Mouse (Mus musculus) liver, embryonic 14.5 days (tissue): ENCODE results near the gene Tmem108. TPM values are rescaled to one million over a fixed set of nuclear protein-coding genes. Genes with fewer than 3 reads are reported as not detected.

Source experiments
- ATAC-seq: fragments of 200-750 bp; cut with Nextera tagmentation; 2 replicates; pipeline ENCODE4 v1.8.0; 2017; ENCODE audit warnings: moderate number of reproducible peaks, mild to moderate bottlenecking, moderate library complexity; ENCODE audit not compliant: insufficient read depth
- DNase-seq, 3 experiments: peaks; one replicate each; pipeline ENCODE4 v3.0.0-alpha.2; 2012 to 2013; ENCODE audit warnings: low read depth in 3 of 3, low spot score in 3 of 3
- H3K27ac ChIP-seq: fragments of 300-500 bp; sonication (generic); 2 replicates; pipeline ENCODE4 v1.5.1; 2014; ENCODE audit warnings: moderate library complexity, mild to moderate bottlenecking, control low read depth, inconsistent platforms
- H3K27me3 ChIP-seq: fragments of 300-500 bp; sonication (generic); 2 replicates; pipeline ENCODE4 v1.6.1; 2014; ENCODE audit warnings: mild to moderate bottlenecking, low read length, moderate library complexity; ENCODE audit not compliant: control insufficient read depth, insufficient read depth
- H3K36me3 ChIP-seq: fragments of 300-500 bp; sonication (generic); replicated peaks from 2 replicates; pipeline ENCODE4 v1.6.1; 2014; ENCODE audit warnings: low read depth; ENCODE audit not compliant: control insufficient read depth, insufficient read depth
- H3K4me1 ChIP-seq, 2 experiments: fragments of 200-500 bp in 1 of 2; fragments of 300-500 bp in 1 of 2; sonication (generic) in 1 of 2; replicated peaks; 2 replicates each; pipeline ENCODE4 v1.6.1; 2012 to 2014; ENCODE audit warnings: antibody characterized with exemption in 1 of 2, inconsistent platforms in 1 of 2, low read length in 1 of 2; ENCODE audit not compliant: control insufficient read depth in 2 of 2, insufficient read depth in 2 of 2
- H3K4me2 ChIP-seq: fragments of 300-500 bp; sonication (generic); 2 replicates; pipeline ENCODE4 v1.6.1; 2014; ENCODE audit warnings: low read depth, mild to moderate bottlenecking, control low read depth, moderate library complexity
- H3K4me3 ChIP-seq, 2 experiments: fragments of 200-500 bp in 1 of 2; fragments of 300-500 bp in 1 of 2; sonication (generic) in 1 of 2; 2 replicates each; pipeline ENCODE4 v1.5.1; 2012 to 2014; ENCODE audit warnings: low read depth in 2 of 2, low read length in 2 of 2, mild to moderate bottlenecking in 2 of 2, control low read depth in 1 of 2, inconsistent platforms in 1 of 2, moderate library complexity in 1 of 2; ENCODE audit not compliant: insufficient read depth in 1 of 2
- H3K9ac ChIP-seq: fragments of 300-500 bp; sonication (generic); replicated peaks from 2 replicates; pipeline ENCODE4 v1.6.1; 2014; ENCODE audit warnings: mild to moderate bottlenecking, control low read depth, moderate library complexity
- H3K9me3 ChIP-seq: fragments of 300-500 bp; sonication (generic); 2 replicates; pipeline ENCODE4 v1.6.1; 2016; ENCODE audit warnings: low read length, mixed read lengths; ENCODE audit not compliant: control insufficient read depth
- CTCF ChIP-seq: IDR thresholded peaks from 2 replicates; pipeline ENCODE4 v1.5.1; 2016; ENCODE audit warnings: antibody characterized with exemption, low read depth, control low read depth
- EP300 ChIP-seq: IDR thresholded peaks from 2 replicates; pipeline ENCODE4 v1.6.1; 2016; ENCODE audit warnings: antibody characterized with exemption, low read depth
- WGBS: fragments of 180-500 bp; shearing (Covaris S2); extraction: QIAGEN DNeasy Blood & Tissue Kit; methylation state at CpG from one replicate; pipeline ENCODE4 v1.1.7; 2014; ENCODE audit not compliant: insufficient replicate concordance; 5-methylcytosine and 5-hydroxymethylcytosine counted together
- polyA plus RNA-seq, 2 experiments: library from polyadenylated mRNA; depleted of rRNA in 1 of 2; stranded (reverse) in 1 of 2; unstranded in 1 of 2; fragments of >200 nt; fragmentation: Nextera tagmentation in 1 of 2; extraction: Ambion mirVana in 1 of 2; gene quantifications; 2 replicates each; pipeline versions ENCODE4 v1.2.1 to v1.2.3; 2012 to 2014

Gene Tmem108
- polyA plus RNA-seq, 2 experiments = 0.51 to 1.0 TPM

- H3K9me3 ChIP-seq = no peaks in the 10 kb centered on the region
- no peak for ATAC-seq
These were observed 99.8 kb downstream of the Tmem108 start for GRCm38 (mm10) chr9:103661873-103662272.

GRCm38 (mm10) chr9:103657981-103658380, 103.7 kb downstream of the Tmem108 start:
- WGBS = 59% methylated on average over 5 of the region's 5 CpGs
- H3K9ac ChIP-seq = no peak overlapping the region
- no peaks in the 10 kb centered on the region for H3K9me3 ChIP-seq
- H3K36me3 ChIP-seq = no peaks in the 10 kb centered on the region
- ATAC-seq (no peak), DNase-seq (no peak)
- no peak overlapping the region for H3K4me2 ChIP-seq
- H3K4me1 ChIP-seq = no peaks in the 10 kb centered on the region; a peak in 1 of 4 replicates
- no peak for TF ChIP-seq EP300
- TF ChIP-seq CTCF = no peak
- H3K27me3 ChIP-seq = no peaks in the 10 kb centered on the region
- no peak overlapping the region for H3K27ac ChIP-seq
- no peak overlapping the region for H3K4me3 ChIP-seq

More at GRCm38 (mm10) chr9:103661873-103662272, 99.8 kb downstream of the Tmem108 start:
- TF ChIP-seq EP300 = no peak
- Histone ChIP-seq H3K27me3 (no peaks in the 10 kb centered on the region), H3K27ac (no peak overlapping the region), H3K9ac (no peak overlapping the region), H3K36me3 (no peaks in the 10 kb centered on the region), H3K4me2 (no peak overlapping the region), H3K4me1 (no peaks in the 10 kb centered on the region), H3K4me3 (no peak overlapping the region)
- WGBS = 39% methylated on average over 1 of the region's 1 CpGs
- DNase-seq = no peak

- H3K4me2 ChIP-seq = no peak overlapping the region
- H3K9me3 ChIP-seq = no peaks in the 10 kb centered on the region
- TF ChIP-seq CTCF = no peak
- TF ChIP-seq EP300 = no peak
- no peak overlapping the region for H3K9ac ChIP-seq
- no peaks in the 10 kb centered on the region for H3K27me3 ChIP-seq
- 54% methylated on average over 13 of the region's 13 CpGs for WGBS
- no peaks in the 10 kb centered on the region for H3K36me3 ChIP-seq
- no peaks in the 10 kb centered on the region; a peak in 1 of 4 replicates for H3K4me1 ChIP-seq
- DNase-seq = no peak
- ATAC-seq = no peak
- H3K4me3 ChIP-seq = no peak overlapping the region
- no peak overlapping the region for H3K27ac ChIP-seq
These were observed 104.3 kb downstream of the Tmem108 start for GRCm38 (mm10) chr9:103657183-103657975.

DNA sequence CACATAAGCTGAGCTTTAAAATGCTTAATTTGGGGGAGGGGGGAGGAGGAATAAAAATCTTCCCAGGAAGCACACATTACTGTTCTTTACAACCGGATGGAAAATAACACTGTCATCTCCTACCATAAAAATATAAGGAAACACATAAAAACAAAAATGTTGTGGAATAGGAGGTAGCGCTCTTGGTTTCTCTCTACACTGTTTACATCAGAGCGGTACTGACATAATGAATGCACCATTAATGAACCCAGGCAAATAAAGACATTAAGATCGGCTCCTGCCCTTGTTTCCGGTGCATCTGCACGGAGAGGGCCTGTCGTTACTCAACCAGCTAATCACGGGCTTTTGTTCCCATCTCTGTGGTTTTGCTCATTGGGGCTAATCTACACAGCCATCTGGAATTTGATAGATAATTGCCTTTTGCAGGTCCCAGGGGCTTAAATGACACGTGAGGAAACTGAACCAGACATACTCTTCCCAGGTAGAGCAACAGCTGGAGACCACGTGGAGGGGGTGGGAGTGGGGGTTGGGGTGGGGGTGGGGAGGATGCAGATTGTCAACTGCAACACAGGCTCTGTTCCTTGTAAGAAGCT, 107.5 kb downstream of the Tmem108 start:
- Histone ChIP-seq H3K4me3 (no peak overlapping the region), H3K36me3 (no peaks in the 10 kb centered on the region), H3K9me3 (no peaks in the 10 kb centered on the region), H3K27me3 (no peaks in the 10 kb centered on the region), H3K4me2 (no peak overlapping the region), H3K27ac (no peak overlapping the region), H3K9ac (no peak overlapping the region), H3K4me1 (no peaks in the 10 kb centered on the region; a peak in 1 of 4 replicates)
- DNase-seq = no peak
- ATAC-seq = no peak
- 9% methylated on average over 10 of the region's 10 CpGs for WGBS
- TF ChIP-seq CTCF = no peak
- no peak for TF ChIP-seq EP300

DNA sequence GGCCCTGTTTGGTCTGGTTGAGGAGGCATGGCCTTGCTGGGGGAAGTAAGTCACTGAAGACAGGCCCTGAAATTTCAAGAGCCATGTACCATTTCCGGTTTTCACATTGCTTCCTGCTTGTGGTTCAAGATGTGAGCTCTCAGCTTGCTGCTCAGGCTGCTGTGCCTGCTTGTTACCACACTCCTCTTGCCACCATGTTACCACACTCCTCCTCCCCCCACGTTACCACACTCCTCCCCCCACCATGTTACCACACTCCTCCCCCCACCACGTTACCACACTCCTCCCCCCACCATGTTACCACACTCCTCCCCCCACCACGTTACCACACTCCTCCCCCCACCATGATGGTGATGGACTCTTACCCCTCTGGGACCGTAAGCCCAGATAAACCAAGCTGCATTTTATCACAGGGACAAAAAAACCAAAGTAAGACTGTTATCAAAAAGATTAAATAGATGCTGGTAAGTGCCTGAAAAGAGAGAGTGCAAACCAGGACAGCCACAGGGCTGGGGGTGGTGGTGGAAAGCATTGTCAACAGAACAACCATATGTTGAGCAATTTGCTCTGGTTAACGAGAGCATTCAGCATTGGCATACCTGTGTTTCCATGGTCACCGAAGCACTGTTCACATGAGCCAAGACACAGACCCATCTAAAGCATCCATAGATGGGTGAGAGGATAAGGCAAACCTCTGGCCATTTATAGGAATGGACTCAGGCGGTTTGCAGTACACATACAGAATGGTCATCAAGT, 109.3 kb downstream of the Tmem108 start:
- Histone ChIP-seq H3K36me3 (no peaks in the 10 kb centered on the region), H3K4me2 (no peak overlapping the region), H3K9ac (no peak overlapping the region), H3K9me3 (no peaks in the 10 kb centered on the region), H3K27me3 (no peaks in the 10 kb centered on the region), H3K27ac (no peak overlapping the region), H3K4me1 (no peaks in the 10 kb centered on the region; a peak in 1 of 4 replicates), H3K4me3 (no peak overlapping the region)
- WGBS = 40% methylated on average over 8 of the region's 8 CpGs
- no peak for ATAC-seq
- no peak for DNase-seq
- TF ChIP-seq EP300 (no peak), CTCF (no peak)
